Mouse (Mus musculus) B cell, adult 62 days (primary cell): Measurements from ENCODE around the gene Olfr1259. TPM values are rescaled to one million over a fixed set of nuclear protein-coding genes. Genes with fewer than 3 reads are reported as not detected.

Source experiments
- total RNA-seq: library from RNA; stranded (reverse); gene quantifications from 4 replicates; pipeline ENCODE4 v1.2.4, GENCODE M21; 2023

The Olfr1259 gene
- not detected in 4 replicates for total RNA-seq

GRCm38 (mm10) chr2:89948564-89948963 is at the start of gene Olfr1259:
Gene Olfr1259 (minus strand): TSS chr2:89948664.

GRCm38 (mm10) chr2:89990921-89991320 is 42.5 kb upstream of the Olfr1259 start, which contains the start of gene Olfr1261:
Gene Olfr1261 (plus strand): TSS chr2:89991221.

GRCm38 (mm10) chr2:89974184-89974583 is 25.7 kb upstream of the Olfr1259 start, which contains the start of gene Olfr1260:
Gene Olfr1260 (plus strand): TSS chr2:89974340.

GRCm38 (mm10) chr2:89927009-89927408 is 21.5 kb downstream of the Olfr1259 start, which contains the start of gene Olfr1258:
Gene Olfr1258 (plus strand): TSS chr2:89927309.

Other genes with a start within 250 kb of the Olfr1259 start
- not detected in 4 replicates for gene Olfr1252, start 223.7 kb downstream of the Olfr1259 start, total RNA-seq
- gene Olfr1253, start 191.6 kb downstream of the Olfr1259 start, total RNA-seq = not detected in 4 replicates
- gene Olfr1254, start 155.0 kb downstream of the Olfr1259 start, total RNA-seq = not detected in 4 replicates
- gene Olfr1255, start 136.6 kb downstream of the Olfr1259 start, total RNA-seq = not detected in 4 replicates
- not detected in 4 replicates for gene Olfr1256, start 107.1 kb downstream of the Olfr1259 start, total RNA-seq
- not detected in 4 replicates for gene Olfr48, start 100.5 kb downstream of the Olfr1259 start, total RNA-seq
- not detected in 4 replicates for gene Olfr1257, start 70.2 kb downstream of the Olfr1259 start, total RNA-seq
- gene Olfr1258, start 21.4 kb downstream of the Olfr1259 start, total RNA-seq = not detected in 4 replicates
- gene Olfr1260, start 25.7 kb upstream of the Olfr1259 start, total RNA-seq = not detected in 4 replicates
- not detected in 4 replicates for gene Olfr1261, start 42.6 kb upstream of the Olfr1259 start, total RNA-seq
- gene Olfr1262, start 51.5 kb upstream of the Olfr1259 start, total RNA-seq = not detected in 4 replicates
- gene Olfr1263, start 63.5 kb upstream of the Olfr1259 start, total RNA-seq = not detected in 4 replicates
- not detected in 4 replicates for gene Olfr1264, start 76.9 kb upstream of the Olfr1259 start, total RNA-seq
- 0.09 TPM in 1 of 4 replicates, not detected in the others for gene Olfr1265, start 86.7 kb upstream of the Olfr1259 start, total RNA-seq
- gene Olfr140, start 114.9 kb upstream of the Olfr1259 start, total RNA-seq = not detected in 4 replicates
- not detected in 4 replicates for gene Olfr1269, start 172.7 kb upstream of the Olfr1259 start, total RNA-seq
- gene Olfr32, start 193.6 kb upstream of the Olfr1259 start, total RNA-seq = not detected in 4 replicates
- gene Olfr1270, start 204.4 kb upstream of the Olfr1259 start, total RNA-seq = not detected in 4 replicates